Mouse (Mus musculus): ENCODE measurements around the gene Tmc2. TPM values are rescaled to one million over a fixed set of nuclear protein-coding genes. Genes with fewer than 3 reads are reported as not detected.

The Tmc2 gene
- polyA plus RNA-seq, 1 experiment = not detected

DNA sequence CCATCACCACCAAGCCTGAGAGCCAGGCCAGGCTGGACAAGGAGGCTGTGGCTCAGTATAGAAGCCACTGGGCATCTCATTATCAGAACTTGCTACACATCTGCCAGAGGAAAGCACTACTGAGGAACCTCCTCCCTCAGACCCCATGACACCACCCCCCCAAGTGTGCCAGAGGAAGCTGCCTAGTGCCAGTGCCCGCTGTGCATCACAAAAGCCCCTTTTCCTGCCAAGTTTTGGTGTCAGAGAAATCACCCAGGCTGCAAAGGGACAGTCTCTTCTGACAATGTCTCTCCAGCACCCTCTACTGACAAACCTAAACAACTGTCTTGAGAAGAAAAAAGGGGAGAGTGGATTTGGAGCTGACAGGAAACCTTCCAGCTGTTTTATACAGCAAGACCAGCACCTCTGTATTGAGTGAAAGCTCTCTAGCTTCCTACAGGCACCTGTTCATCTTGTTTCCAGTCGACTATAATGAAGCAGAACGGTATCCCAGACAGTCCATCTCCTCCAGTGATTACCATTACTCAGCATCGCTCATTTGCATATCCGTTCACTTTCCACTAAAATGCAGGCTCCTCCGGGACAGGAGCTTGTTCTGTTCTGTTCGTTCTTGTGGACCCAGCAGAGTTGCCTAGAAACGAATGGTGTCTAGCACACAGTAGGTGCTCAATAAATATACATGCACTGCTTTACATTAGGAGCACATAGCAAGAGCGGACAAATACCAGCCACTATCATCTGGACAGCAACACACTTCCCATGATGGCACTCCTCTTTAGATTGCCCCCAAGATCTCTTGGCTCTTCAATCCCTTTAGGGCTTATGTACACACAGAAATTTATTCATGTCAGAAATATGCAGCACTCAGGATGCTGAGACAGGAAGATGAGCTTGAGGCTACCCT, 28.4 kb upstream of the Tmc2 start:
- WGBS = 29% methylated on average over 9 of the region's 9 CpGs
- TF ChIP-seq POLR2A (IDR thresholded peaks at IDR 0.05; ENCODE audit: borderline replicate concordance, insufficient read depth, low read length) (no peak), CTCF (IDR thresholded peaks at IDR 0.05; ENCODE audit: borderline replicate concordance, insufficient read depth, low read depth, low read length) (peak; percentile 48; the same call in 1 of the 2 replicates)
- no peak overlapping the region for H3K27ac ChIP-seq (ENCODE audit: insufficient read depth, low read length)
- no peak overlapping the region for H3K4me3 ChIP-seq (replicated peaks; ENCODE audit: insufficient read depth, low read depth, low read length)
- H3K27me3 ChIP-seq (ENCODE audit: control insufficient read depth, insufficient read depth, low read length) = 0 out of 2 replicates have a peak, but pooled peaks cover 1% of the 10 kb centered on the region
- DNase-seq = peak; percentile 40 to 60
- H3K4me1 ChIP-seq (ENCODE audit: control insufficient read depth, insufficient read depth, low read length) = no peaks in the 10 kb centered on the region

DNA sequence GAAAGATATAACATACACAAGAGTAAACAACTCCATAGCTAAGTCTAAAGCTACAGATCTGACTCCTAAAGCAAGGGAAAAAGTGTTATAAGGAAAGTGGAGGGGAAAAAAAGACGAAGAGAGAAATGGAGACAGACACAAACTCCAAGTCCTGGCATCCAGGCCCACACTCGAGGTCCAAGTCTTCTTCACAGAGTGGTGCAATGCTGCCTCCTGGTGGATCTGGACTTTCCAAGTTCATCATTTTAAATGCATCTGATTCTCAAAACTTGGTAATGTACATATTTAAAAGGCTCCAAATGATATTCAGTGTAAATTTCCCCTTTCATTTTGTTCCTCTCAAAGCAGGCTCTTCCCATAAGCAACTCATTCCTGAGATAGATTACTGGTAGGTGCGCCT, 27.1 kb upstream of the Tmc2 start:
- 31% methylated on average over 3 of the region's 3 CpGs for WGBS
- H3K27ac ChIP-seq (ENCODE audit: insufficient read depth, low read length) = no peak overlapping the region
- TF ChIP-seq CTCF (IDR thresholded peaks at IDR 0.05; ENCODE audit: borderline replicate concordance, insufficient read depth, low read depth, low read length) (peak; percentile 72), POLR2A (IDR thresholded peaks at IDR 0.05; ENCODE audit: borderline replicate concordance, insufficient read depth, low read length) (no peak)
- H3K4me3 ChIP-seq (replicated peaks; ENCODE audit: insufficient read depth, low read depth, low read length) = no peak overlapping the region
- 0 out of 2 replicates have a peak, but pooled peaks cover 1% of the 10 kb centered on the region for H3K27me3 ChIP-seq (ENCODE audit: control insufficient read depth, insufficient read depth, low read length)
- H3K4me1 ChIP-seq (ENCODE audit: control insufficient read depth, insufficient read depth, low read length) = no peaks in the 10 kb centered on the region
- DNase-seq = peak; percentile 27

DNA sequence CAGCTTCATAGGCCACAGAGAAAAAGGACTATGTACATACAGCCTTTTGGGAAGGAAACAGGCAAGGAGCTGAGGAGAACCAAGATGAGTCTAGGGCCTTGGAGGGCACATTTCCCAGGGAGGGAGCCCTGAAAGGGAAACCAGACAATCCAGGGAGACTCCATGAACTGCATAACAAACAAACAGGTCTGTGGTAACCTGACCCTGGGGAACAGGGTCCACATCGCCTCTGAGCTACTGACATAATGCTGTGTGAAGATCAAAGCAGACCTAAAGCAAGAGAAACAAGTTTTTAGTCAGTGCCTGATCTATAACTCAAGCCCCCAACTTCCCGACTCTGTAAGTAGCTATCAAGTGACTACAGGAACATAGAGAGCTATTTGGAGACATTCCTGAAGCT, 23.3 kb upstream of the Tmc2 start:
- Histone ChIP-seq H3K27ac (ENCODE audit: insufficient read depth, low read length) (no peak overlapping the region), H3K27me3 (ENCODE audit: control insufficient read depth, insufficient read depth, low read length) (0 out of 2 replicates have a peak, but pooled peaks cover under 1% of the 10 kb centered on the region), H3K4me1 (ENCODE audit: control insufficient read depth, insufficient read depth, low read length) (peaks cover 1% of the 10 kb centered on the region), H3K4me3 (replicated peaks; ENCODE audit: insufficient read depth, low read depth, low read length) (no peak overlapping the region)
- TF ChIP-seq CTCF (IDR thresholded peaks at IDR 0.05; ENCODE audit: borderline replicate concordance, insufficient read depth, low read depth, low read length) = no peak
- no peak for TF ChIP-seq POLR2A (IDR thresholded peaks at IDR 0.05; ENCODE audit: borderline replicate concordance, insufficient read depth, low read length)
- no peak for DNase-seq
- 91% methylated on average over 2 of the region's 2 CpGs for WGBS

DNA sequence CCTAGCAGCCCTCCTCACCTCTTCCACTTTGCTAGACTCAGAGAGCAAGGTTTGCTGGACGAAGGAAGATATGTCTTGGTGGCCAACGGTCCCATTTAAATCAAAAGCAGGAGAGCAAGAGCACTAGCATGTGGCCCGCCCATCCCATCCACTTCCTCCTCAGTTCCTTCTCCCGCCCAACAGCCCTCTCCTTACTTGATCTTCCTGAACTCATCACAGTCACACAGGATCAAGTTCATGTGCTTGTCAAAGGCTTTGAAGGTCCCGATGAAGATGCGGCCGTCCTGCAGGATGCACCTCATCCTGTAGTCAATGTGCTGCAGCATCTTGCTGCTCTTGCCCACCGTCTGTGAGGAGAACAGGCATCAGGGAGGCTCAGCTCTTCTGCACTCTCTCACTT, 18.2 kb upstream of the Tmc2 start:
- TF ChIP-seq POLR2A (IDR thresholded peaks at IDR 0.05; ENCODE audit: borderline replicate concordance, insufficient read depth, low read length) (no peak), CTCF (IDR thresholded peaks at IDR 0.05; ENCODE audit: borderline replicate concordance, insufficient read depth, low read depth, low read length) (no peak)
- 44% methylated on average over 8 of the region's 8 CpGs for WGBS
- Histone ChIP-seq H3K4me3 (replicated peaks; ENCODE audit: insufficient read depth, low read depth, low read length) (peak overlapping the region; percentile 40), H3K27me3 (ENCODE audit: control insufficient read depth, insufficient read depth, low read length) (no peaks in the 10 kb centered on the region), H3K27ac (ENCODE audit: insufficient read depth, low read length) (no peak overlapping the region), H3K4me1 (ENCODE audit: control insufficient read depth, insufficient read depth, low read length) (peaks cover 6% of the 10 kb centered on the region)
- no peak for DNase-seq

DNA sequence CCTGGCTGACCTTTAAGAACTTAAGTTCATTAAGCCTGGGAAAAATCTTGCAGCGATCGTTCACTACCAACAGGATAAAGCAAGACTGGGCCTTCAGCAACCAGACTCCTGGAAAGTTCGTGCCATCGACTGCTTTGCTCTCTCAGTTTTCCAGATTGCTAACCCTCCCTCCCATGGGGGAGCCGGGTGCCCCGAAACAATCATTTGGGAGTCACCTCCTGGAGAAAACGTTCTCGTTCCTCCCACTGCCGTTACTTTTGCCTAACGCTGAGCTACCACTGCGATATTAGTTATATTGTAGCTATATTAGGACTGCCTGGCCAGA, 16.7 kb upstream of the Tmc2 start:
- Histone ChIP-seq H3K4me1 (ENCODE audit: control insufficient read depth, insufficient read depth, low read length) (peaks cover 6% of the 10 kb centered on the region), H3K4me3 (replicated peaks; ENCODE audit: insufficient read depth, low read depth, low read length) (peak overlapping the region; percentile 89), H3K27ac (ENCODE audit: insufficient read depth, low read length) (peak overlapping the region; percentile 62), H3K27me3 (ENCODE audit: control insufficient read depth, insufficient read depth, low read length) (no peaks in the 10 kb centered on the region)
- TF ChIP-seq POLR2A (IDR thresholded peaks at IDR 0.05; ENCODE audit: borderline replicate concordance, insufficient read depth, low read length) (no peak), CTCF (IDR thresholded peaks at IDR 0.05; ENCODE audit: borderline replicate concordance, insufficient read depth, low read depth, low read length) (no peak)
- WGBS = 1% methylated on average over 11 of the region's 11 CpGs
- DNase-seq = no peak

DNA sequence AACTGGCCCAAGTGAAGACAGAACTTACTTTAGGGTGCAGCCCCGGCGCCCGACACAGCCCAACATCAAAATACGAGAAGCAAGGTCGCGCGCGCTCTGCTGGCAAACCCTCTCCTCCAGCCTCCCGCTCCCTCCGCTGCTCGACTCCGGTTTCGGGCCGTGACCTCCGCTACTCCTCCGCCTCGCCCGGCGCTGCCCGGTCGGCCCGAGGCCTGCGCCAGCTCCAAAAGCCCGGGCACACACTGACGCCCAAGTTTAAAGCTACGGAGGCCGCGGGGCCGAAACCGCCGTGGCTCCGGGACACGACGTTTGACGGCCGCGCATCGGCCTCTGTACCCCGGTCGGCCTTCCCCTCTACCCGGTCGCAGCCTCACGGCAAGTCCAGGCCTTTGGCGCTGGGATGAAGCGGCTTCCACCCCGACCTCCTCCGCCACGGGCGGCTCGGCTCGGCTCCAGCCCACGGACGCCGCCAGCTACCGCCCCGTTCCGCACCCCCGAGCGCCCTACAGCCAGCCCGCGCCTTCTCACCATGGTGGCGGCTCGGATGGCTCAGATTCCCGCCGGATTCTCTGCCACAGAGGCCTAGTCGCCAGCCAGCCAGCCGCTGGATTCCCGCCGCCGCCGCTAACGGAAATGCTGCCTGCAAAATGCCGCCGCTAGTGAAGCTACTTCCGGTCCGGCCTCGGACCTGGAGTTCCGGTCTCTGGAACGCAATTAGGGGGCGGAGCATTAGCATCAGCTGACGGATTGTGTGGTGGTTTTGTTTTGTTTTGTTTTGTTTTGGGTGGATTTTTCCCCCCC, 16.1 kb upstream of the Tmc2 start, which contains the start of gene Snrpb:
Gene Snrpb, minus strand, starts transcription at position 698 of the 801 bp plus-strand sequence.
- under 1% methylated on average over 81 of the region's 81 CpGs for WGBS
- no peaks in the 10 kb centered on the region for H3K27me3 ChIP-seq (ENCODE audit: control insufficient read depth, insufficient read depth, low read length)
- H3K27ac ChIP-seq (ENCODE audit: insufficient read depth, low read length) = peak within 1 kb of the TSS; percentile 62
- peaks cover 6% of the 10 kb centered on the region for H3K4me1 ChIP-seq (ENCODE audit: control insufficient read depth, insufficient read depth, low read length)
- TF ChIP-seq CTCF (IDR thresholded peaks at IDR 0.05; ENCODE audit: borderline replicate concordance, insufficient read depth, low read depth, low read length) (no peak), POLR2A (IDR thresholded peaks at IDR 0.05; ENCODE audit: borderline replicate concordance, insufficient read depth, low read length) (peak; percentile 76)
- H3K4me3 ChIP-seq (replicated peaks; ENCODE audit: insufficient read depth, low read depth, low read length) = peak within 1 kb of the TSS; percentile 89
- peak; percentile 91 to 92 for DNase-seq

DNA sequence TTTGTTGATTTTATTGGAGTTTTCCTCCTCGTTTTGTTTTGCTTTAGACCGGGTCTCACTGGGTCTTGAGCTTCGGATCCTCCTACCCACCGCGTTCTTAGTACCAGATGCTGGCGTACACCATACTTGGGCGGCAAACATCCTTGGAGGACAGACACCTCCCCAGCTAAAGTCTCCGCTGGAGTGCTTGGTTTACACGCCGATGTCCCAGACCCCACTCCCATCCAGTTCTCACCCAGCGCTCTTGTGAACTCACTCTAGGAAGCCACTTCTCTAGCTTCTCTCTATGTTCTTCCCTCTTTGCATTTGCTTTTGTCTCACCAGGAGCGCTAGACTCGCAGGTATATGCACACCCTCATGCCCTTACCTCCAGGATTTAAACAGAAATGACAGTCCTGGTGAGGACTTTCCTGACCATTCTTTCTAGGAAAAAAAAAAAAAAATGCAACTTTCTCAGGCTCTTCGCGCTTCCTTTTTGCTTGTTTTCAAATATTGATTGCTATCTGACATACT, 15.4 kb upstream of the Tmc2 start:
- Histone ChIP-seq H3K27ac (ENCODE audit: insufficient read depth, low read length) (peak overlapping the region; percentile 2; the same call in 1 of the 2 replicates), H3K4me1 (ENCODE audit: control insufficient read depth, insufficient read depth, low read length) (peaks cover 6% of the 10 kb centered on the region), H3K4me3 (replicated peaks; ENCODE audit: insufficient read depth, low read depth, low read length) (peak overlapping the region; percentile 89), H3K27me3 (ENCODE audit: control insufficient read depth, insufficient read depth, low read length) (no peaks in the 10 kb centered on the region)
- no peak for TF ChIP-seq POLR2A (IDR thresholded peaks at IDR 0.05; ENCODE audit: borderline replicate concordance, insufficient read depth, low read length)
- no peak for TF ChIP-seq CTCF (IDR thresholded peaks at IDR 0.05; ENCODE audit: borderline replicate concordance, insufficient read depth, low read depth, low read length)
- DNase-seq = no peak
- WGBS = 2% methylated on average over 15 of the region's 15 CpGs

Measured in cerebellum, adult 2 months (tissue).